Mouse (Mus musculus) kidney, embryonic 16.5 days (tissue): ENCODE data around the gene Zdhhc18. TPM values are rescaled to one million over a fixed set of nuclear protein-coding genes. Genes with fewer than 3 reads are reported as not detected.

Source experiments
- ATAC-seq: fragments of 200-750 bp; cut with Nextera tagmentation; 2 replicates; pipeline ENCODE4 v1.8.0; 2017; ENCODE audit warnings: moderate TSS enrichment; ENCODE audit not compliant: low FRiP score, low TSS enrichment
- H3K27ac ChIP-seq: fragments of 300-500 bp; sonication (generic); 2 replicates; pipeline ENCODE4 v1.5.1; 2014; ENCODE audit warnings: low read length
- H3K27me3 ChIP-seq: fragments of 300-500 bp; sonication (generic); 2 replicates; pipeline ENCODE4 v1.6.1; 2014; ENCODE audit warnings: low read length, control low read depth, mixed read lengths; ENCODE audit not compliant: insufficient read depth
- H3K36me3 ChIP-seq: fragments of 300-500 bp; sonication (generic); 2 replicates; pipeline ENCODE4 v1.6.1; 2014; ENCODE audit warnings: low read length, control low read depth, mixed read lengths; ENCODE audit not compliant: insufficient read depth
- H3K4me1 ChIP-seq: fragments of 300-500 bp; sonication (generic); 2 replicates; pipeline ENCODE4 v1.6.1; 2014; ENCODE audit warnings: low read length, control low read depth, mixed read lengths; ENCODE audit not compliant: insufficient read depth
- H3K4me2 ChIP-seq: fragments of 300-500 bp; sonication (generic); replicated peaks from 2 replicates; pipeline ENCODE4 v1.6.1; 2014; ENCODE audit warnings: low read depth, low read length
- H3K4me3 ChIP-seq: fragments of 300-500 bp; sonication (generic); 2 replicates; pipeline ENCODE4 v1.5.1; 2014; ENCODE audit warnings: mild to moderate bottlenecking, low read length
- H3K9ac ChIP-seq: fragments of 300-500 bp; sonication (generic); replicated peaks from 2 replicates; pipeline ENCODE4 v1.6.1; 2014; ENCODE audit warnings: low read length
- H3K9me3 ChIP-seq: fragments of 300-500 bp; sonication (generic); 2 replicates; pipeline ENCODE4 v1.6.1; 2016; ENCODE audit warnings: low read length, control low read depth
- WGBS: fragments of 180-500 bp; shearing (Covaris S2); extraction: QIAGEN DNeasy Blood & Tissue Kit; methylation state at CpG from one replicate; pipeline ENCODE4 v1.1.7; 2014; 5-methylcytosine and 5-hydroxymethylcytosine counted together
- polyA plus RNA-seq: library from polyadenylated mRNA; unstranded; fragments of >200 nt; fragmentation: Nextera tagmentation; extraction: Ambion mirVana; gene quantifications from 2 replicates; pipeline ENCODE4 v1.2.1, GENCODE M21; 2015

The Zdhhc18 gene
- polyA plus RNA-seq, 1 experiment from 2014 or later, result 4.4 TPM

- Histone ChIP-seq H3K4me2 (no peak overlapping the region), H3K9ac (no peak overlapping the region), H3K36me3 (peaks cover 38% of the 10 kb centered on the region), H3K27ac (no peak overlapping the region), H3K4me3 (no peak overlapping the region), H3K4me1 (peaks cover 6% of the 10 kb centered on the region), H3K27me3 (no peaks in the 10 kb centered on the region), H3K9me3 (no peaks in the 10 kb centered on the region)
- ATAC-seq, result no peak
- 74% methylated on average over 12 of the region's 12 CpGs for WGBS
These were observed 72.0 kb downstream of the Zdhhc18 start for GRCm38 (mm10) chr4:133577983-133578382.

- H3K4me1 ChIP-seq, result peaks cover 8% of the 10 kb centered on the region
- under 1% methylated on average over 41 of the region's 41 CpGs for WGBS
- no peak for ATAC-seq
These were observed 75.1 kb downstream of the Zdhhc18 start for GRCm38 (mm10) chr4:133574843-133575202.

GRCm38 (mm10) chr4:133574070-133574842 lies 75.7 kb downstream of the Zdhhc18 start, which contains the start of gene Gpatch3:
TSS of gene Gpatch3 (plus strand) at chr4:133574745.
- no peaks in the 10 kb centered on the region for H3K9me3 ChIP-seq
- peak within 1 kb of the TSS; percentile 90 for H3K27ac ChIP-seq
- no peaks in the 10 kb centered on the region for H3K27me3 ChIP-seq
- peak; percentile 87 for ATAC-seq
- H3K4me1 ChIP-seq, result peaks cover 11% of the 10 kb centered on the region
- peak within 1 kb of the TSS; percentile 92 for H3K9ac ChIP-seq
- peak within 1 kb of the TSS; percentile 85 for H3K4me2 ChIP-seq
- peak within 1 kb of the TSS; percentile 95 for H3K4me3 ChIP-seq
- H3K36me3 ChIP-seq, result peaks cover 14% of the 10 kb centered on the region; the same call in 1 of the 2 replicates
- WGBS, result 6% methylated on average over 44 of the region's 44 CpGs

More at GRCm38 (mm10) chr4:133574843-133575202, 75.1 kb downstream of the Zdhhc18 start:
- Histone ChIP-seq H3K27ac (peak overlapping the region; percentile 90; the same call in 1 of the 2 replicates), H3K9ac (peak overlapping the region; percentile 92), H3K9me3 (no peaks in the 10 kb centered on the region), H3K27me3 (no peaks in the 10 kb centered on the region), H3K4me3 (peak overlapping the region; percentile 95), H3K4me2 (peak overlapping the region; percentile 85), H3K36me3 (peaks cover 20% of the 10 kb centered on the region; the same call in 1 of the 2 replicates)

- WGBS, result 34% methylated on average over 10 of the region's 10 CpGs
- H3K27me3 ChIP-seq, result no peaks in the 10 kb centered on the region
These were observed 79.9 kb downstream of the Zdhhc18 start for GRCm38 (mm10) chr4:133570066-133570466.

GRCm38 (mm10) chr4:133569291-133570065 lies 80.5 kb downstream of the Zdhhc18 start:
- no peak overlapping the region for H3K27ac ChIP-seq
- H3K4me3 ChIP-seq, result no peak overlapping the region
- 53% methylated on average over 10 of the region's 10 CpGs for whole genome bisulfite sequencing
- 0 out of 2 replicates have a peak overlapping the region, but pooled peaks have one; percentile 41 for H3K9ac ChIP-seq
- ATAC-seq, result no peak
- H3K27me3 ChIP-seq, result no peaks in the 10 kb centered on the region
- peaks cover 5% of the 10 kb centered on the region; the same call in 1 of the 2 replicates for H3K4me1 ChIP-seq
- H3K36me3 ChIP-seq, result no peaks in the 10 kb centered on the region
- peak overlapping the region; percentile 41 for H3K4me2 ChIP-seq
- H3K9me3 ChIP-seq, result peaks cover 1% of the 10 kb centered on the region; the same call in 1 of the 2 replicates

More at GRCm38 (mm10) chr4:133570066-133570466, 79.9 kb downstream of the Zdhhc18 start:
- Histone ChIP-seq H3K4me3 (no peak overlapping the region), H3K4me2 (peak overlapping the region; percentile 41), H3K27ac (no peak overlapping the region), H3K9me3 (no peaks in the 10 kb centered on the region), H3K36me3 (no peaks in the 10 kb centered on the region), H3K4me1 (peaks cover 5% of the 10 kb centered on the region), H3K9ac (0 out of 2 replicates have a peak overlapping the region, but pooled peaks have one; percentile 41)
- no peak for ATAC-seq

GRCm38 (mm10) chr4:133567251-133567650 lies 82.7 kb downstream of the Zdhhc18 start:
- Histone ChIP-seq H3K4me1 (peaks cover 5% of the 10 kb centered on the region; the same call in 1 of the 2 replicates), H3K9ac (no peak overlapping the region), H3K27ac (no peak overlapping the region), H3K9me3 (peaks cover 3% of the 10 kb centered on the region; the same call in 1 of the 2 replicates), H3K4me2 (no peak overlapping the region), H3K36me3 (no peaks in the 10 kb centered on the region), H3K27me3 (no peaks in the 10 kb centered on the region), H3K4me3 (no peak overlapping the region)
- ATAC-seq, result no peak
- WGBS, result 21% methylated on average over 8 of the region's 8 CpGs

- WGBS, result 71% methylated on average over 11 of the region's 11 CpGs
- Histone ChIP-seq H3K27ac (no peak overlapping the region), H3K27me3 (no peaks in the 10 kb centered on the region), H3K36me3 (no peaks in the 10 kb centered on the region), H3K4me1 (no peaks in the 10 kb centered on the region), H3K9ac (no peak overlapping the region), H3K4me3 (no peak overlapping the region), H3K9me3 (peaks cover 3% of the 10 kb centered on the region; the same call in 1 of the 2 replicates), H3K4me2 (no peak overlapping the region)
- no peak for ATAC-seq
These were observed 86.8 kb downstream of the Zdhhc18 start for GRCm38 (mm10) chr4:133563123-133563571.

GRCm38 (mm10) chr4:133561622-133562021 lies 88.3 kb downstream of the Zdhhc18 start:
- 47% methylated on average over 4 of the region's 4 CpGs for WGBS
- Histone ChIP-seq H3K9me3 (peaks cover 3% of the 10 kb centered on the region; the same call in 1 of the 2 replicates), H3K36me3 (no peaks in the 10 kb centered on the region), H3K9ac (no peak overlapping the region), H3K27me3 (no peaks in the 10 kb centered on the region), H3K27ac (no peak overlapping the region), H3K4me2 (no peak overlapping the region), H3K4me1 (no peaks in the 10 kb centered on the region), H3K4me3 (no peak overlapping the region)
- ATAC-seq, result no peak

GRCm38 (mm10) chr4:133559846-133560245 lies 90.1 kb downstream of the Zdhhc18 start:
- Histone ChIP-seq H3K4me2 (no peak overlapping the region), H3K4me3 (no peak overlapping the region), H3K27ac (no peak overlapping the region), H3K36me3 (no peaks in the 10 kb centered on the region), H3K9me3 (peaks cover 3% of the 10 kb centered on the region; the same call in 1 of the 2 replicates), H3K27me3 (no peaks in the 10 kb centered on the region), H3K9ac (no peak overlapping the region), H3K4me1 (no peaks in the 10 kb centered on the region)
- no peak for ATAC-seq
- WGBS, result 71% methylated on average over 4 of the region's 4 CpGs
